Mouse (Mus musculus): Measurements from ENCODE around the gene Rasgrp4.

- TF ChIP-seq CTCF (IDR thresholded peaks at IDR 0.05; ENCODE audit: low read depth) (no peak), EP300 (IDR thresholded peaks at IDR 0.05; ENCODE audit: low read depth) (no peak)
These were observed 37.9 kb downstream of the Rasgrp4 start for GRCm38 (mm10) chr7:29172390-29173016.
